ENCODE assay signal across 10 mouse cellular contexts in genomic region chr6:51697754-51698153, GRCm38 (mm10).
"Had no signal": no experiment of that assay in that cellular context is flagged by ENCODE, and none has a peak within 500 bp of the region (broad histone marks: within the 10 kb centered on the region; RNA-seq: fewer than 3 reads in every experiment).

No protein-coding gene starts in this region.

- DNase-seq: gastrocnemius, adult 2 months; gastrocnemius, postnatal 10 days; gastrocnemius, postnatal 25 days; heart, postnatal 10 days; heart, postnatal 4 days; kidney, adult 18-20 months; kidney, postnatal 10 days; kidney, postnatal 4 days; liver; liver, embryonic 13.5 days had no signal
